Mouse (Mus musculus) megakaryocyte-erythroid progenitor cell, adult 5 weeks (primary cell): ENCODE results near the gene Olfr734. TPM values are rescaled to one million over a fixed set of nuclear protein-coding genes. Genes with fewer than 3 reads are reported as not detected.

Experiments used
- polyA plus RNA-seq: library from polyadenylated mRNA; stranded (reverse); fragments of >175 nt; gene quantifications from 2 replicates; pipeline ENCODE4 v1.2.3, GENCODE M21; 2012

Olfr734 gene
- not detected in 2 replicates for polyA plus RNA-seq

DNA sequence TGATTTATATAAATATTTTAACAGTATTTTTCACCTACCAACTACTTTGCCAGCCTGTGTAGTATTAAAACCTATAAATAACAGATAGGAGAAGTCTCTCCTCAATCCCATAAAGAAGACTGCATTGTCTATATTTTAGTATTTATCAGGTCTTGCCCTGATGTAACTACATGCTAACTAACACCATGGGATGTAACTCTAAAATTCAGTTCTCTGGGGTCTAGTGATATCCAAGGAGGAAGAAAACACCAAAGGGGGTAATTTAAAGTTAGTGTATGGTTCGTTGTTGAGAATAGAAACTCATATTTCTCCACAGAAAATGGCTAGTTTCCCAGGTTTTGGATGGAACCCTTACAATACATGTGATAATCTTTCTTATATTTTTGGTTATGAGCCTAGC is at the start of gene Olfr734:
Gene Olfr734 (minus strand): TSS at position 101 of the 400 bp plus-strand sequence.

DNA sequence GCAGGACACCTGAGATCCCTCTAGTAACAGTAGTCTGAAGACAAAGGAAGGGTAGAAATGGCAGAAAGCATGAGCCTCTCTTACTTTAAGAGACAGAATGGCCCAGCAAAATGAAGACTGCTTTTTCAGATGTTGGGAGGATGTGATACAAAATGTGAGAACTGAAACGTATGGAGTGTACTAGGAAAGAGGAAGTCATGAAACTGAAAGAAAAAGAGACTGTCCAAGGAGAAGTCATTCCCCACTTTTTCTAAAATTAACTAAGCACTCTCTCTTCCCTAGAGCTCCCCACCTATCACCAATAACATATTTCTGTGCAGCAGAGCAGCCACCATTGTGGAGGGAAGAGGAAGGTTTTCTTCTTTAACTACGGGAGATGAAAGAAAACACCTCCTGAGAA is 31.0 kb upstream of the Olfr734 start, which contains the start of gene Tlr11:
Gene Tlr11 (plus strand): TSS at position 322 of the 400 bp plus-strand sequence.

DNA sequence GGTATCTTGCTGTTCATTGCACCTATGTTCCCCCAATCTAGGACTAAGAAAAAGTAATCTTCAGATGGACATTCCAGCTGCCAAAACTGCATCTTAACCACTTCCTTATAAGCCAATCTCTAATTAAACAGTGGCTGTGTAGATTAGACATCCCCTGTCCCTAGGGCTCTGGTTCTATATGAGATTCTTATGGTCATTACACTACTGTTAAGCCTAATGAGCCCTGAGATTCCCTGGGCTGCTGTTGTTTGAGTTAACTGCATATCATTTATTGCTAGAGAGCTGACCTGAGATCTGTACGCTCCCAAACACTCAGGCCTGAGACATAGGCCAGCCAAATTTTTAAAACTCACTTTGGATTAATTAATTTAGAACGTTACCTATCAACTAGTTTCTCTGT is 22.2 kb upstream of the Olfr734 start, which contains the start of gene Olfr735:
Gene Olfr735 (minus strand): TSS at position 77 of the 400 bp plus-strand sequence.

DNA sequence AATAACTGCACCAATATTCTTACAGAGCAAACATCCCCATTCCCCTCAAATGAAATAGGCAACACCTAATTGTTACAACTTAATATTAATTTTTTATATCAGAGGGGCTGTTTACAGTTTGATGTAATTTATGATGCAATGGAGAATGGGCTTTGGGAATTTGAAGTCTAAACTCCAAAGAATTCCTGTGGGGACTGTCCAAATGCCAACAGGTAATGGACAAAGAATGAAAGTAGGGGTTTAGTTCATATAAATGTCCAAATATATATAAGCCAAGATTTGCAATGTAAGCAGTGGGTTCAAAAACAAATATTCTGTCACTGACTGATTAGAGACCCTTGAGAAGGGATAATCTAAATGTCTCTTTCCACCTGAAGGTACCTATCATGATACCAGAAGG is 25.1 kb downstream of the Olfr734 start, which contains the start of gene Olfr733:
Gene Olfr733 (minus strand): TSS at position 101 of the 400 bp plus-strand sequence.

DNA sequence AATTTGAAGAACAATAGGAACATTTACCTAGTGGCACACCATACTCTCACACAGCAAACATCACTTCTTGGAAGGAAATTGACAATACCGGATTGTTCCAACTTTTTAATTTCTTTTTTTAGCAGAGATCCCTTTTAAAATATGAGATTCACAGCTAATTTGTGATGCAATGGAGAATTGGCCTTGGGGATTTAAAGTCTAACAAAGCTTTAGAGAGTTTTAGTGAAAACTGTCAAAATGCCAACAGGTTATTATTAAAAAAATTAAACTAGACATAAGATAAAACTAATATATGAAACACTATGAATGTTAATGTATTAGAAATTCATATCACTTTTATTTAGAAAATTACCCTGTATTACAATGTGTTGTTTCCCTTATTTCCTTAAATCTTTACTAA is 42.5 kb downstream of the Olfr734 start, which contains the start of gene Olfr732:
Gene Olfr732 (minus strand): TSS at position 101 of the 400 bp plus-strand sequence.

Other genes with a start within 250 kb of the Olfr734 start
- not detected in 2 replicates for gene Olfr726, start 235.8 kb downstream of the Olfr734 start, polyA plus RNA-seq
- not detected in 2 replicates for gene Olfr727, start 203.6 kb downstream of the Olfr734 start, polyA plus RNA-seq
- not detected in 2 replicates for gene Olfr728, start 184.1 kb downstream of the Olfr734 start, polyA plus RNA-seq
- gene Olfr729, start 173.9 kb downstream of the Olfr734 start, polyA plus RNA-seq = not detected in 2 replicates
- not detected in 2 replicates for gene Olfr730, start 138.6 kb downstream of the Olfr734 start, polyA plus RNA-seq
- not detected in 2 replicates for gene Olfr731, start 84.9 kb downstream of the Olfr734 start, polyA plus RNA-seq
- gene Olfr732, start 42.6 kb downstream of the Olfr734 start, polyA plus RNA-seq = not detected in 2 replicates
- gene Olfr733, start 25.2 kb downstream of the Olfr734 start, polyA plus RNA-seq = not detected in 2 replicates
- not detected in 2 replicates for gene Olfr735, start 22.1 kb upstream of the Olfr734 start, polyA plus RNA-seq
- gene Tlr11, start 31.2 kb upstream of the Olfr734 start, polyA plus RNA-seq = not detected in 2 replicates
- not detected in 2 replicates for gene Olfr736, start 54.4 kb upstream of the Olfr734 start, polyA plus RNA-seq
- gene Olfr738, start 80.8 kb upstream of the Olfr734 start, polyA plus RNA-seq = not detected in 2 replicates
- gene Olfr739, start 91.9 kb upstream of the Olfr734 start, polyA plus RNA-seq = 0.05 TPM in 1 of 2 replicates, not detected in the other
- not detected in 2 replicates for gene Olfr740, start 118.8 kb upstream of the Olfr734 start, polyA plus RNA-seq
- gene Olfr741, start 146.0 kb upstream of the Olfr734 start, polyA plus RNA-seq = not detected in 2 replicates
- not detected in 2 replicates for gene Olfr742, start 176.8 kb upstream of the Olfr734 start, polyA plus RNA-seq
- gene Olfr743, start 195.1 kb upstream of the Olfr734 start, polyA plus RNA-seq = not detected in 2 replicates